In genomic region chrX:142721897-142722296, GRCm38 (mm10) we compare ENCODE assay signal across 15 mouse cellular contexts.
"Had no signal": no experiment of that assay in that cellular context is flagged by ENCODE, and none has a peak within 500 bp of the region (broad histone marks: within the 10 kb centered on the region; RNA-seq: fewer than 3 reads in every experiment).

No protein-coding gene starts in this region.

- H3K9ac ChIP-seq: liver, embryonic 15.5 days; liver, postnatal 0 days; lung, embryonic 15.5 days; midbrain, embryonic 13.5 days; midbrain, embryonic 15.5 days; neural tube, embryonic 12.5 days had no signal

- DNase-seq: liver, postnatal 0 days; lung, adult 2 months; lung, postnatal 10 days; right cerebral cortex, postnatal 14 days; thymus, adult 18-20 months; thymus, postnatal 14 days; thymus, postnatal 36 days had no signal

- H3K36me3 ChIP-seq: lung, embryonic 15.5 days; midbrain, embryonic 13.5 days; midbrain, embryonic 15.5 days; neural tube, embryonic 12.5 days had no signal

- H3K4me1 ChIP-seq: lung, embryonic 15.5 days; midbrain, embryonic 13.5 days; midbrain, embryonic 15.5 days; neural tube, embryonic 12.5 days had no signal

- ATAC-seq: liver, postnatal 0 days; midbrain, embryonic 13.5 days; midbrain, embryonic 15.5 days had no signal

- H3K4me3 ChIP-seq: liver, embryonic 15.5 days; lung, embryonic 15.5 days; megakaryocyte, embryonic 14.5 days; midbrain, embryonic 13.5 days; midbrain, embryonic 15.5 days; neural tube, embryonic 12.5 days had no signal

- H3K4me2 ChIP-seq: liver, embryonic 15.5 days; lung, embryonic 15.5 days; midbrain, embryonic 11.5 days; midbrain, embryonic 13.5 days; midbrain, embryonic 15.5 days; neural tube, embryonic 12.5 days had no signal

- H3K9me3 ChIP-seq: liver, embryonic 15.5 days; lung, embryonic 15.5 days; megakaryocyte, embryonic 14.5 days; midbrain, embryonic 13.5 days; midbrain, embryonic 15.5 days; neural tube, embryonic 12.5 days had no signal

- H3K27ac ChIP-seq: liver, embryonic 15.5 days; lung, embryonic 15.5 days; macrophage; midbrain, embryonic 13.5 days; midbrain, embryonic 15.5 days; neural tube, embryonic 12.5 days had no signal

- H3K27me3 ChIP-seq: liver, embryonic 15.5 days; lung, embryonic 15.5 days; neural tube, embryonic 12.5 days had no signal
